Mouse (Mus musculus) kidney, postnatal 4 days (tissue): ENCODE results near the gene Adora3.
"Not testable (repeated sequence)": the region's sequence is repeated elsewhere in the genome, so short reads cannot be mapped to it uniquely, and the experiment has no call there.

Experiments
- DNase-seq, 2 experiments: peaks; one replicate each; pipeline ENCODE4 v3.0.0; 2021; ENCODE audit warnings: mixed read lengths in 2 of 2

The Adora3 gene

GRCm38 (mm10) chr3:105904721-105905120 lies 34.1 kb downstream of the Adora3 start:
- no peak for DNase-seq

- peak in 1 of 2 experiments; percentile 17 for DNase-seq
Observed at GRCm38 (mm10) chr3:105907956-105908655, 37.4 kb downstream of the Adora3 start.

DNA sequence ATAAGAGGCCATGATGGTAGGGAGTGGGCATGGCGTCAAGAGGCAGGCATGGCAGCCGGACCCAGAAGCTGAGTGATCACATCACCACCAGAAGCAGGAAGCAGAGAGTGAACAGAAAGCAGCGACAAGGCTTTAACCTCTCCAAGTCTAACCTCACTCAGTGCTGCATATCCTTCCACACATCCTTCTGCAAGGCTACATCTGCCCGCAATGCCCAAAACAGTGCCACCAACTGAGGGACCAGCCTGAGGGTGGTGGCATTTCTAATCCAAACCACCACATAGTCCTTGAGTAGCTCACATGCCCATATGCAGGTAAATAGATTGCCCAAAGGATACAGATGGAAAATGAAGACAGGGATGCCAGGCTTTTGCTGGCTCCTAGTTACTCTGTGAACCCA lies 38.3 kb downstream of the Adora3 start:
- DNase-seq = no peak

GRCm38 (mm10) chr3:105910519-105911190 lies 40.0 kb downstream of the Adora3 start:
- DNase-seq = no peak

- DNase-seq = no peak
Observed at GRCm38 (mm10) chr3:105912097-105912880, 41.6 kb downstream of the Adora3 start.

DNA sequence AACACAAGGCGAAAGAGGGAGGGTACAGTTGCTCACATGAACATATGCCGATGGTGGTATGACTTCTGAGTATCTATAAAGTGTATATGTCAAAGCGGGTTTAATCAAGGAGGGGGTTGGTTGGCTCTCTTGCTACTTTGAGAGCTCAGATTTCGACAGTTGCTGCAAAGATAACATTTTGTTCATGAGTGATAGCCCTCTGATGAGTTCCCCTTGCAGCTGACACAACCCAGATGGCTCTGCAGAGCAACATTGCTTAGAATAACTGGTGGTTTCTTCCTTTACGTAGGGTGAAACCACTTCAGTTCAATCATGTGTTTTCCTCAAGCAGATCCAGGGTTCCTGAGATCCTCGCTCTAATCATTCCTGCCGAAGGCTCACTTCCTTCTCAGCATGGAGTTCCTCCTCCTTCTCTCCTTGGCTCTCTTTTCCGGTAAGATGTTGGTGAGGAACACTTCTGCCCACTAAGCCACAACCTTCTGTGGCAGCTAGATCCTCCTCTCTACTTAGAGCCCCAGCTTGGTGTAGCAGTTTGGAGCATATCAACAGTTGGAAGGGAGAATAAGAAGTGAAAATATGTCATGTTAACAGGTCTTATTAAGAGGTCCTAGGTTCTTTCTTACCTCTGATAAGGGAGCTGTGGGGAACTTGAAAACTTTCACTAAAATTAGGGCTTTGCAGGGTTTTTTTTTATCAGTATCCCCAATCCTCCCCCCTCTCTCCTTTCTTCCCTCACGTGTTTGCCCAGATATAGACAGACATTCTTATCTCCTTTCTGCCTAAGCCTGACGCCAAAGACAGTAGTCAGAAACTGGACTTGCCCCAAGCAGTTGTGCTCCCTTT lies 43.4 kb downstream of the Adora3 start:
- DNase-seq = no peak

DNA sequence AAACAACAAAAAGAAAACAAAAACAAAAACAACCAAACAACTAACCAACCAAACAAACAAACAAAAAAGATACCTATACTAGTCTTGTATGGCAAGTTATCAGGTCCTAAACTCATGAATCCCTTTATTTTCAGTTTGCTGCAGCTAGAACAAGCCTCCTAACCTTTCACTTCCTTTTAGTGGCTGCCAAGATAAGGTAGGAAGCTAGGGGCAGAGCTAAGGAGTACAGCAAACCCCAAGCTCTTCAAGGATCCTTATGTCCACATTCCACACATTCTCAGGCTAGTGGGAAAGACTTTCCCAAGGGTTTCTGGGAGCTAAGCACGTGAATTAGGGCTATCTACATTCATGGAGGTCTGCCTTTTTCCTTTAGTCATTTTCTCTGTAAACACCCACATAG lies 44.6 kb downstream of the Adora3 start:
- no peak for DNase-seq

- DNase-seq = not testable (repeated sequence)
Observed at GRCm38 (mm10) chr3:105916455-105916854, 45.8 kb downstream of the Adora3 start.

- no peak for DNase-seq
Observed at GRCm38 (mm10) chr3:105917656-105918354, 47.1 kb downstream of the Adora3 start.

GRCm38 (mm10) chr3:105918355-105918745 lies 47.7 kb downstream of the Adora3 start:
- no peak for DNase-seq

DNA sequence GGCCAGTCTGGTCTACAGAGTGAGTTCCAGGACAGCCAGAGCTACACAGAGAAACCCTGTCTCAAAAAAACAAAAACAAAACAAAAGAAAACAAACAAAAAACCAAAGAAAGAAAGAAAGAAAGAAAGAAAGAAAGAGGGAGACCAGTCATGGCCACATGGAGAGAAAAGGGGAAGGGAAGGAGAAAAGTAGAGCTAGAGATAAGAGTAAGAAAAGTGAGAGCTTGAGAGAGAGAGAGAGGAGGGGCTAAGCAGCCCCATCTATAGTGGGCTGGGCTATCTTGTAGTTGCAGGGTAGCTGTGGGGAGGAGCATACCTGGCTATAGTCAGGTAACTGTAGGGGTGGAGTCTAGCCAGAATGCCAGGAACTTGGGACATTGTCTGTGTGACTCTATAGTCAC lies 50.1 kb downstream of the Adora3 start:
- DNase-seq = not testable (repeated sequence)

DNA sequence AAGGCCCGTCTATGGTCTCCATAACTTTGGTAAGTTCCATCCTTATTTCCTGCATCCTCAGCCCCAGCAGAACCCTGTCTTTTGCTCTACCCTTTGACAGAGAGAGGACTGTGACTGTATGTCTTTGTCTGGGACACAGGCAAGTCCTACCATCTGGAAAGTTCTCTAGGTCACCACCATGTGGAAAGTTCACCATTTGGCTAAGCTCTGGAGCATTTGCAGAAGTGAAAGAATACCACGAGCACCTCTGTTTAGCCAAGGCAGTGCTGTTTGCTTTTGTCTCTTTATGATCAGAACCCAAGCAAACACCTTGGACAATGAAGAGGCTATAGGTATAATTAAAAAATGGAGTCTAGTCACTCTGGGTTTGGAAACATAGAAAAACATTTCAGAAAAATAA lies 51.3 kb downstream of the Adora3 start:
- no peak for DNase-seq

DNA sequence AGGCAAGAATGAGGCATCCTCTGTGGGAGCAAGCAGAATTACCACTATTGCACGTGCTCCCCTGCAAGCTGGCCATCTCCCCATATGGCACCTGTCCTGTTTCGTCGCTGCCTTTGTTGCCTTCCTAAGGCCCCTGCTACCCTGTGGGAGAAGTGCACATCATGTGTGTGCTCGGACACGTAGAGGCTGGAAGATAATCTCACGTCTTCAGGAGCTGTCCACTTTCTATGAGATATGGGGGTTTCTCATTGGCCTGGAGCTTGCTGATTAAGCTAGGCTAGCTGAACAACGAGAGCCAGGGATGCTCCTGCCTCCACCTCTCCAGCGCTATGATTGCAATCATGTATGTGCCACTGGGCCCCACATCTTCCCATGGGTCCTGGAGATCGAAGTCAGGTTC lies 54.0 kb downstream of the Adora3 start:
- DNase-seq = no peak

DNA sequence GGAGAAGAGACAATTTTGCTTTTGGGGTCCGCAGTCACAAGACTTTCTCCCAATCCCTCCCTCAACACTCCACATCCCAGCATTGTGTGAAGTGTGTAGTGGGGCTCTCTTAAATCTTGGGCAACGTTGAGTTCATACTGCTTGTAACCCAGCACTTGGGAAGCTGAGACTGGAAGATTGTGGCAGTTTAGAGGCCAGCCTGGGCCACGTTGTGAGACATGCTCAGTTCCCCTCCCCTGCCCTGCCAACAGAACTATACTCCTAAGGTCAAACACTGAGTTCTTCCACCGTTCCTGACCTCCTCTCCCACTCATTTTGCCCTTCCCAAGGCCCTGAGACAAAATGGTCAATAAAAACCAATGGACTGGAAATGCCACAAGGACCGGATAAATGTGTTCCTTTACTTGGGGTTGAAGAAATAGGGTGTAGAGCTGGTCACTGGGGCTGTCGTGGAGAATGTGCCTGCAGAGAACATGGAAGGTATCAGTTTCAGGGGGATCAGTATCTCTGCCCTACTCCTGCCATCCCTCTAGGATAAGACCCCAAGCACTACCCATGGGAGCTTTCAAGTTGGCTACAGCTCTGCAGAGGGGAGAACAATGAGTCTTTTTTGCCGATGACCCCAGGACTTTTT lies 57.0 kb downstream of the Adora3 start:
- no peak for DNase-seq

DNA sequence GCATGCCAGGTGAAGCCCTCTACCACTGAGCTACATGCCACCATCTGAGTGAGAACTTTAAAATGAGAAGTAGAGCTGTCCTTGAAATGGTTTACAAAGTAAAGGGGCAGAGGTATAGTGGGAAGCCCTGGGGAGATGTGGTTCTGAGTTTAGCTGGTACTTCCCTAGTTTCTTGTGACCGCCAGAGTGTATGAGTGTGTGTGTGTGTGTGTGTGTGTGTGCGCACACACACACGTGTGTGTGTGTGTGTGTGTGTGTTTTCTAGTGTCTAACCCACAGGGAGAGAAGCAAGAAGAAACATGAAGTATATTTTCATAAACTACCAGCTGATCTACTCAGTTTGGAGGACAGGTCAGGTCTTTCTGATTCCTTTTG lies 57.5 kb downstream of the Adora3 start:
- no peak for DNase-seq

- no peak for DNase-seq
Observed at GRCm38 (mm10) chr3:105928781-105929180, 58.1 kb downstream of the Adora3 start.

DNA sequence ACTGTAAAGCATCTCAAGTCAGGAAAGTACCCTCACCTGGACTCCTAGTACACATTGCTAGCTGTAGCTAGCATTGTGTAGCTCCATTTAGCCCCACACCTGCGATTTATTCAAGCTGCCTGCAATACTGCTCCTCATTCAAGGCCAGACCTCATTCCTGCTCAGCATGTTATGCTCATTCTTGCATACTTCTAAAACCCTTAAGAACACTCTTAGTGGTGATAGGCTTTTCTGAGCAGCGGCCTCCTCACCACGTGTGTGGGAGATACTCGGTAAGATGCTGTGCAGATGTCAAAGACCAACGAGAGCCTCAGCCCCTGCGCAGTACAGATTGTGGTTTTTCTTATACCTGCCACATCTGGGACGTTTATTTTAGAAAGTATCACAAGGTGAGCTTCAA lies 59.2 kb downstream of the Adora3 start:
- no peak for DNase-seq

DNA sequence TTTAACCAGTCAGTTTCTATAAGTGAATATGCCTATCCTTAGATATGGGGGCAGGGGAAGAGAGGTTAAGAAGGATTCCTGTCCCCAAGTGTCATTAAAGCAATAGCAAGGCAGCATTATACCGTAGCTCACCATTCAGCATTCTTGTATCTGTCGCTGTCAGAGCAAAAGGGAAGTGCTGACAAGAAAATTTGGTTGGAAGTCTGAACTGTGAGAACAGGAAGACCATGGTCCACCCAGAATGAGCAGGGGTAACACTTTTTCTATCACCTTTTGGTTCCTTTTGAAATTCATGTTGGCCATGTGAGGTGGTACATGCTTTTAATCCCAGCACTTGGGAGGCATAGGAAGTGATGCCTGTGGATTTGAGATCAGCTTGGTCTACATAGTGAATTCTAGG lies 60.4 kb downstream of the Adora3 start:
- no peak for DNase-seq

- DNase-seq = no peak
Observed at GRCm38 (mm10) chr3:105932240-105933071, 61.8 kb downstream of the Adora3 start, which contains the start of gene I830077J02Rik. Gene I830077J02Rik (minus strand): TSS chr3:105932664.

GRCm38 (mm10) chr3:105933926-105934325 lies 63.3 kb downstream of the Adora3 start:
- no peak for DNase-seq

DNA sequence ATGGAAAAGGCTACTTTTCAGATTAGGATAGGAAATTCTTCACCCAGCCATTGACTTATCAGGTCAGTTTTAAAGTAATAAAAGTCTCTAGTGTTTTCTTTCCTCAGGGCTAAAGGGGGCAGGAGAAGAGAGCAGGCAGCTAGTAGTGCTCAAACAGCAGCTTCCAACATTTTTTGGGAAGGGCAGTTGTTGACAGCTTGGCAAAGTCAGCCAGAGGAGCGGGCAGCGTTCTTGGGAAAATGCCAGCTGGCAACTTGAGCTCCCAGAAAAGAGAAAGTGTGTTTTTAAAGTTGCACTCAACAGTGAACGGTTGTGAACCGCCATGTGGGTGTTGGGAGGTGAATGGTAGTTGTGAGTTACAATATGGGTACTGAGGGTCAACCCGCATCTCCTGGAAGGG lies 64.4 kb downstream of the Adora3 start:
- DNase-seq = peak; percentile 53 to 67
